ENCODE assay signal across 8 mouse cellular contexts in the genomic region with DNA sequence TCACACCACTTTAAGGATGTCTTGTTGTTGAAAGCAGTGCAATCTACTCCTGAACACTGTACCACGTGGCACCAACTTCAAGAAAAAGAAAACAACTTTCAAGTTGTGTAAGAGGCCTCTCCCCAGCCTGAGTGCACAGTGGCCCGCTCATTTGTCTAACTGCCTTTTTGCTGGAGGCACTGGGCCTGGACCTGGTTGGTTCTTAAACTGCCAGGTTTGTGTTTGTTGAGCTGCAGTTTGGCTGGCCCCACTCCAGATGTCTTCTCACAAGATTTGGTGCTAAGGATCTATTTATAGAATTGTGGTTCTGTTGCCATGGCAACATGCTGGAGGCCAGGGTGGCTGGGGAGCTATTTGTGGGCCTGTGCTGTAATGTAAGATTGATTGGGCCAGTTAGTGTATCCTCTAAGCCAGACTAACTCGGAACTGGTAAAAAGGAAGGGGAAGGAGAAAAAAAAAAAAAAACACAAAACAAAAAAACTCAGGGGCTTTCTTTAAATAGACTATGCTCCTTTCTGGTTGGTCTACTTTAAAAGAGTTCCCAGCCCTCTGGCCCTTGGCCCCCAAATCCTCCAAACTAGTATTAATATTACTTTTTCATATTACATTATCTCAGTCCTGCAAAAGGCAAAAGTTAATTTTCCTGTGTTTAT. TPM values are rescaled to one million over a fixed set of nuclear protein-coding genes. Genes with fewer than 3 reads are reported as not detected.
DNase-seq lines count a peak whose midpoint lies in the region; ATAC-seq lines count a peak whose summit lies in the region.
"Had no signal": no experiment of that assay in that cellular context is flagged by ENCODE, and none has a peak within 500 bp of the region (broad histone marks: within the 10 kb centered on the region; RNA-seq: fewer than 3 reads in every experiment).

No protein-coding gene starts in this region.

- no peaks in the 10 kb centered on the region for H3K9me3 ChIP-seq in intestine, embryonic 14.5 days (ENCODE audit: control insufficient read depth, low read length)

- WGBS in intestine, embryonic 14.5 days = 16% methylated on average over 3 of the region's 3 CpGs

- H3K9ac ChIP-seq in intestine, embryonic 14.5 days (ENCODE audit: low read length) = peak overlapping the region; percentile 22

- H3K4me1 ChIP-seq in intestine, embryonic 14.5 days (replicated peaks; ENCODE audit: control insufficient read depth, insufficient read depth, low read length) = peaks cover 37% of the 10 kb centered on the region

- peak overlapping the region; percentile 85 for H3K27ac ChIP-seq in intestine, embryonic 14.5 days (ENCODE audit: low read depth)

- peak; percentile 59 for ATAC-seq in intestine, embryonic 14.5 days (replicated peaks; ENCODE audit: low FRiP score, low TSS enrichment, low read depth)
- peak; percentile 84 for ATAC-seq in megakaryocyte, adult 5-6 weeks (ENCODE audit: poor library complexity, severe bottlenecking)

- intact Hi-C loops in gastrocnemius, postnatal 36 days (cut with DNase I) = no loop called here
- intact Hi-C loops in left cerebral cortex, postnatal 10 days (cut with DNase I) = no loop called here

- peak; percentile 87 for DNase-seq in adrenal gland, postnatal 10 days
- DNase-seq in embryo, embryonic 10 days (ENCODE audit: low spot score) = peak; percentile 80
- peak; percentile 72 to 82 for DNase-seq in gastrocnemius, postnatal 36 days
- peak; percentile 74 for DNase-seq in intestine, embryonic 14.5 days (ENCODE audit: low spot score)
- DNase-seq in left cerebral cortex, postnatal 10 days (ENCODE audit: extremely low spot score in 1 of 2, low spot score in 2 of 2) = peak; percentile 88 to 90
- DNase-seq in right cerebral cortex, postnatal 10 days (ENCODE audit: low spot score in 2 of 2) = peak; percentile 89 to 93

- no peaks in the 10 kb centered on the region for H3K27me3 ChIP-seq in intestine, embryonic 14.5 days (replicated peaks; ENCODE audit: control insufficient read depth, insufficient read depth, low read length)

- peaks cover 70% of the 10 kb centered on the region for H3K36me3 ChIP-seq in intestine, embryonic 14.5 days (ENCODE audit: control insufficient read depth, insufficient read depth, low read length)

- H3K4me3 ChIP-seq in intestine, embryonic 14.5 days (ENCODE audit: low read depth, low read length) = no peak overlapping the region

- peak overlapping the region; percentile 33 for H3K4me2 ChIP-seq in intestine, embryonic 14.5 days (ENCODE audit: low read length)

RNA-seq across cellular contexts. Expression of a gene that starts 2.4 kb away (rescaled TPM):
- total RNA-seq in adrenal gland, postnatal 10 days (2021) = 1 to 10 TPM; 6.2 to 6.8 TPM
- total RNA-seq in gastrocnemius, postnatal 36 days (2021) = 1 to 10 TPM; 2.4 to 3.0 TPM
- polyA plus RNA-seq in intestine, embryonic 14.5 days (2014; fragmentation: Nextera tagmentation; extraction: Ambion mirVana) = 8.2 and 12.6 TPM in 2 replicates
- total RNA-seq in left cerebral cortex, postnatal 10 days (2021) = 1 to 10 TPM; 2.2 to 2.6 TPM
- 0.21 TPM in 1 of 2 replicates, not detected in the other for total RNA-seq in megakaryocyte, adult 5-6 weeks (2015)
- 1.5 and 3.4 TPM in 2 replicates for total RNA-seq in megakaryocyte, adult 5-6 weeks (2017)
- polyA plus RNA-seq: testis, adult 2 months had no signal
